Mouse (Mus musculus): Measurements from ENCODE around the gene Slc15a1.

DNA sequence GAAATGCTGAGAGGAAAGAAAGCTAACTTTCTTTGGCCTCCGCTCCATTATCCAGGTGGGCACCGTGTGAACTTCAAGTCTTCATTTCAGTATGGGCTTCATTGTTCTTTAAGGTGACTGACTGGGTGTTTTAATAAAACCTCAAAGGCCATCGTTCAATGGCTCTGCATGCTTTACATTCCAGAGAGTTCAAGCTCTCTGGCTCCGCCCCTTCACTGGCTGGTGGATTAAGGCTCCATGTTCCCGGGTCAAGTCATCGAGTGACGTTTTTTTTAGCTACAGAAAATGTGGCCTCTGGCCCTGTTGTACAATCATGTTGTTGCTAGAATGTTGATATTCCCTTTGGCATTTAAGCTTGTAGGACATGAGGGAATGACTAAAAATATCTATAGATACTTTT lies 42.7 kb upstream of the Slc15a1 start:
- TF ChIP-seq POLR2A (IDR thresholded peaks at IDR 0.05; ENCODE audit: low read depth, low read length) (no peak), CTCF (IDR thresholded peaks at IDR 0.05; ENCODE audit: extremely low read depth, insufficient read length, insufficient replicate concordance, low read depth, low read length) (no peak)

Data from small intestine, adult 2 months (tissue).